Mouse (Mus musculus) granulocyte monocyte progenitor cell, adult 5-6 weeks (primary cell): ENCODE data around the gene Tenm4. TPM values are rescaled to one million over a fixed set of nuclear protein-coding genes. Genes with fewer than 3 reads are reported as not detected.
A peak's percentile ranks its signal among the peaks of the same experiment; 100 is the strongest.

ENCODE experiments used
- ATAC-seq: replicated peaks from 2 replicates; pipeline ENCODE4 v1.8.0; 2016; ENCODE audit warnings: mild to moderate bottlenecking, moderate TSS enrichment, inconsistent platforms; ENCODE audit not compliant: poor library complexity, severe bottlenecking
- total RNA-seq, 2 experiments: library from RNA; stranded (forward) in 1 of 2; stranded (reverse) in 1 of 2; fragments of 200-712, 200-1000 nt in 1 of 2; fragments of >200 nt in 1 of 2; fragmentation: Nextera tagmentation in 1 of 2; gene quantifications; 2 replicates each; pipeline ENCODE4 v1.2.3; 2014 to 2017

Tenm4 gene
- total RNA-seq, 2 experiments from 2014 or later: not detected

DNA sequence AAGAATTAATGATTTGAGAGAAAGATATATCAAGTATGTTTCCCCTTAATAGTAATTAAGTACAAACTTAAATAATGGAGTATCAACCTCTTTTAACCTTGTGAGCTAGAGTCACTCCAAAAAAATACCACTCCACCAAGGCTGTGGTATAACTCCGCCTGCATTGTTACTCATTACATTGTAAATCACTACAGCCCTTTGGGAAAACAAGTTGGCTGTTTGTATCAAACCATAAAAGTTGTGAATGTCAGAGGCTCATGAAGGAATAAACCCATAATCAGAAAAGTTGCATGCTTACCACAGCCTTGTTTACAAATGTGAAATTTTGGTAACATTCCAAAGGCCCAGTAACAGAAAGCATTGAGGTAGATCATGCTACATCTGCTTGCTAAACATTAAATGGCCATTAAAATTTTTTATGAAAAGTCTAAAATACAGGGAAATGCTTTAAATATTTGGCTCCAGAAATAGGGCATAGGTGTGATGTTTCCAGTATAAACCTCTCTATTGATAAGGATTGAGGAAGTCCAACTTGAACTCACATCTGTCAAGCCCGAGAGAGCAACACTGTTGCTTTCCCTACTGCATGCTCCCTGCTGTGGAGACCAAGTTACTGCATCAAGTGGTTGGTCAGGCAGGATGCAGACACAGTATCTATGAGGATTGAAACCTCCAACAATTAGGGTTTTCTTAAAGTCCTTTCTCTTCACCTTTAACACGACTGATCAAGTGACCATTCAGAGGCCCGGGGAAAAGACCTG lies 582.5 kb downstream of the Tenm4 start:
- ATAC-seq: no peak

DNA sequence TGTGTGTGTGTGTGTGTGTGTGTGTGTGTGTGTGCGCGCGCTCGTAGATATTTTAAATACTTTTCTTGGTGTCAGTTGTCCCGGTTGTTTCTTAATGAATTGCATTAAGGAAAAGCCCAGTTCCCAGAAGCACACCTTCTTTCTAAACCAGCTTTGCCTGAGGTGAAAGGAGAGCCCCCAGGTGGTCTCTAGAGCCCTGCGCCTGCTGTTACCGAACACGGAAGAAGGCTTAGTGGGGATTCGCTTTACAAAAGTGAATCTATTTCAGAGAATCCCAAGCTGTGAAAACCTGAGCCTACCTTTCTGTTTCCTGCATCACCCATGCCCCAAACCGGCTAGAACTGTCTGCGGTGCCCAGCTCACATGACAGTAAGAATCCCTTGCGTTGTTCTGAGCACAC lies 583.1 kb downstream of the Tenm4 start:
- no peak for ATAC-seq

DNA sequence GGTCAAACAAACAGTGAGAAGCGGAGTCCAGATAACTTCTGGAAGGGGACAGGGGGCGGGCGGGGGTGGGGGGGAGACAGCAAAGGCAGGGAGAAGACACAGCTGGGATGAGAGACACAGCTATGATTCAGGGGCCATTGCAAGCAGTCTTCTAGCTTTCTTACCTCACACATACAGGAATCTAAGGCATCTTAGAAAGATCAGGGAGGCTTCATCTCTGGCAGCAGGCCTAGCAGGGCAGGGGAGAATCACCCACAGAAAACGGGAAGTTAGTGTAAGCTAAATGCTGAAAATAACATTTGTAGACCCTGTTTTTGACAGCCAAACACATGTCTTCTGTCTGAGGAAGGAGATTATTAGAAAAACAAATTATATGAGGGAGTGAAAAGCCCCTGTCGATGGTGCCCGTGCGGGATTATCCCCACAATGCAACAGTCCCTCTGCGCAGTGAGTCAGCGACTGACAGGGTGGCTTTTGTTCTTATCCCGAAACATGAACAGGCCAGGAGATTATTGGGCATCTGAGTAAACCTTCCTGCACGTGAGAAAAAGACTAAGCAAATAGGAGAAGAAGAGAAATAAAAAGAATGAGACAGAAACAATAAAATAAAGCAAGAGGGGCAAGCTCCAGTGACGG lies 584.5 kb downstream of the Tenm4 start:
- no peak; the same call in 1 of the 2 replicates for ATAC-seq

DNA sequence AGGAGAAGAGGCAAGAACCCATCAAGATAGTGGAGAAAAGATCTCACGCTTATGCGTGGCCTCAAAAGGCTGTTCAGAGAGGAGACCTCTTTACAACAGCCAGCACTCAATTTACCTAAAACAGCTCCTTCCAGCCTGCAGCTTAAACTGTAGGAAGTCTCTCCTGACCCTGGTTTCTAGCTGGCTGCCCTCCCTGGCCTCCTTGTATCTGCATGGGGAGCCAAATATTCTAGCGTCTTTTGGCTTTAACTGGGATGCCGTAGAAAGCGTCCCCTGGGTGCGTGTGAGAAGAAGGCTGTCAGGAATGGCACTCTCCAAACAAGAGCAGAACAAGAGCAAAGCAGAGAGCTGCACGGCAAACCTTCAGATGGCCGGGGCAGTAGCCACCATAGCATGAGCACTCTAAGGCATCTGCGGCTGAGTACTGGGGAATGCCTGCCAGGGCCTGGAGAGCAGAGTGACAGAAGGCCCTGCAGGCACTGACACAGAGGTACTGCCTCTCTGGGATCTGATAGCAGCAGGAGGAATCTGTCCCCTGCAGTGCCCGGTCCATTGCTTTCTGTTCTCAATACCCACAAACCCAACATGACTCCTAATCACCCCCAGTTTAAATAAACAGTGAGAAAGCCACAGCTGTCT lies 585.2 kb downstream of the Tenm4 start:
- ATAC-seq: no peak

DNA sequence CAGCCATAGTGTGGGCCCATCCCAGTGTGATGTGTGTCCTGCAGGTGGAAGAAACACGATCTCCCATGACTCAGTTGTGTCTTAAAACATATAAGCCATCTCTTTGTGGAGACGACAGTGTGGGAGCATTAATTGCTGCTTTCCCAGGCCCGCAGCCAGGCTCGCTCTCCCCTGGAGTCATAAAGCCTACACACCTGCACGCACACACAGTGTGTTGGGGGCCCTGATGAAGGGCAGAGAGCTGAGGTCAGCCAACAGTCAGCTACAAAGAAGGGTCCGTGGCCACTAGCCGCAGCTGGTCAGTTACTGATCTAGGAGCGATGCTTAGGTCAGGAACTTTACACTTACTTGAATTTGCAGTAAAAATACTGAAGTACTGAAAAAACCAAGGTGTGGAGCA lies 586.0 kb downstream of the Tenm4 start:
- ATAC-seq: no peak

DNA sequence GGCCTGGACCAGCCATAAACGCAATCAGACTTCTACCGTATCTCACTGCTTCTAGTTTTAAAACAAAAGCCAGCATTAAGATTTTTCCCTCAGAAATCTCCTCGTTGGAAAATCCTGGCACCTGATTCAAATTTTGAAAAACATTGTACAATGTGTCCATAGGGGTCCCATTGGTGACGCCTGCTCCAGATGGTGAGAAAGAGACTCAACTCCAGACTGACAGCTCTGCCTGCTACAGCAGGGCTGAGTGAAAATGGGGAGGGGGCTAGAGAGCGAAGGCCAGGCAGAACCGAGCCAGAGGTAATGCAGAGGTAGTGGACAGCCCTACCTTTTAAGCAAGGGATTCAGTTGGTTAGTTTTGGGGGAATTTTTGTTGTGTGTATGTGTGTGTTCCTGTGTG lies 589.2 kb downstream of the Tenm4 start:
- ATAC-seq: no peak

DNA sequence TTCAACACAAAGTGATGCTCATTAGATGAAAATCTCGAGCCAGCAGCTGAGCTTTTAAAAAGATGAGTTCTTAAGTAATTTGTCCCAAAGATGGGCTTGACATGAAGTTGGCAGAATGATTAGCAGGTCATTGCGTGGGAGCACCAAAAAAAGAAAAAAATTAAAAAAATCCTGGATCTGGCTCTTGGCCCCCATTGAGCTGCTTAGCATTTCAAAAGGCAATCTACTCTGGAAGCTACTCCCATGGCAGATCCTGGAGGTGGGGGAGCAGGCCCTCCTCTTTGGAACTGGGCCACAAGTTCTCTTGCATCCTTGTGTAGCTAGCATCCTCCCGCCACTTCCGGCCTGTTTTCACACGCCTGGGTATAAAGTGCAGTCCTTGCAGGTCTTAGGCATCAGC lies 590.1 kb downstream of the Tenm4 start:
- ATAC-seq: no peak

DNA sequence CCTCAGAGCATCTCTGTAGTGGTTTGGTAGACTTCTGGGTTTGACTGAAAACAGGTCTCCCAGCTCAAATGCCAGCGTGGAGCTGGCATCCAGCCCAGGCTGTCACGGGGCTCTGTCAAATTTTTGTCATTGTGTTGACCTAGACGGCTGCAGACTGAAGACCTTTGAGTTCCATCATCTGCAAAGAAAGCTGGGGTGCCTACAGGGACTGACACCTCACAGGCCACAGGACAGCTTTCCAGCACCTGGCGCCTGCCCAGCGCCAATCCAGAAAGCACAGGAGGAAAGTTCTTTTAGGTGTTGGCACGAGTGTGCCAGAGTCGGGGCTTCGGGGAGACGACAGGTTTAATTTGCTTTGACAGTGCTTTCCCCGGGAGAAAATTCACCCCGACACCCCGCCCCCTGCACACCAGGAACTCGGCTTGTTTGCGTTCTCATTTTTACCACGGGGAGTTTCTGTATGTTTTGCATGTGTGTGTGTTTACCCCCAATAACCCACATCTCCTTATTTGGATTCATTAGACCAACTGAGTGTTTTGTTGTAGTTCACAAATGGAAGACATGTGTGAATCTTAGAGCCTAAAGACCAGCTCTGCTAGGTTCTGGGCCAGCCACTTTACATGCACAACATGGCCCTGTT lies 594.4 kb downstream of the Tenm4 start:
- ATAC-seq: no peak

DNA sequence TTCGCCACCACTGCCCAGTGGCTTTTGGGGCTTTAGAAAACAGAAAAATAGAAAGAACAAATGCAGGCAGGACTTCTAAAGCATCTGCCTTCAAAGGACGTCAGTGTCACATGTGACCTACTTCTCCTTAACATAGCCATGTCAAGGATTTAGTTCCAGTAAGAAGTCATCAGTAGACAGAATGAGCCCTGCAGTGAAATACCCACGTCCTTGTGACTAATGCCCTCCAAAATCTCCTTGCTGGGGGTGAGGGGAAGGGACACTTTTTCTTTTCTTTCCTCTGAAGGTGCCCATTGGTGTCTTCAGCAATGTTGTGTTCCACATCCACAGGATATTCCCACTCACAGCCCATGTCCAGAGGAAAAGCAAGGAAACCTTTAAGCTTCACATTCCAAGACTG lies 596.0 kb downstream of the Tenm4 start:
- no peak for ATAC-seq

DNA sequence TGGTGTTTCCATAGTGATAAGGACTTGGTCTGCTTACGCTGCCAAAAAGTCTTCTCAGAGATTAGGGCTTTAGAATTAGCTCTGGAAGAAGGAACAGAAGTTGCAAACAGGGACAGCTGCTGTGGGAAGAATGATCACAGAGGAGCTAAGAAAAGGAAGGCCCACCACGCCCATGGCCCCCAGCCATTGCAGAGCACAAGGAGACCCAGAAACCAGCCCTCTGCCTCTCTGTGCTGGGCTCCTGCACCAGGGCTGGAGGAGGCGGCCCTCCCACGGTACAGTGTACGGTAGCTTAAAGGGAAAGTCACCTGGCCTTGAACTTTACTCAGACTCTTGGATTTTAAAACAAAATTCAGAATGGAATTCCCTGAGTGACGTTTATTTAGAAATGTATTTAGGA lies 597.7 kb downstream of the Tenm4 start:
- ATAC-seq: no peak

DNA sequence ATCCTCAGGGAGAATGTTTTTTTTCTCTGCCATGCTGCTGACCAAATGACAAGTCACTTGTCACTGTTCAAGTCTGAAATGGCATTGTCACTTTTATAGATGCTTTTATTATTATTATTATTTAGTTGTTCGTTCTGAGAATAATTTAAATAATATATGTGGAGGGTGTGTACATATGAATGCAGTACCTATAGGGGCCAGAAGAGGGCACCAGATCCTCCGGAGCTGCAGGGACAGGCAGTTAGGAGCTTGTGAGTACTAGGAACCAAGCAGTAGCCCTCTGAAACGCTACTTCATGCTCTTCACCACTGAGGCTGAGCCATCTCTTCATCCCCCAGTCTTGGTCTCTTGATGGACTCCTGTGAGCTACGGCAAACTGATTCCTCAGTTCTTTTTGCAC lies 598.7 kb downstream of the Tenm4 start:
- ATAC-seq: peak; percentile 86

DNA sequence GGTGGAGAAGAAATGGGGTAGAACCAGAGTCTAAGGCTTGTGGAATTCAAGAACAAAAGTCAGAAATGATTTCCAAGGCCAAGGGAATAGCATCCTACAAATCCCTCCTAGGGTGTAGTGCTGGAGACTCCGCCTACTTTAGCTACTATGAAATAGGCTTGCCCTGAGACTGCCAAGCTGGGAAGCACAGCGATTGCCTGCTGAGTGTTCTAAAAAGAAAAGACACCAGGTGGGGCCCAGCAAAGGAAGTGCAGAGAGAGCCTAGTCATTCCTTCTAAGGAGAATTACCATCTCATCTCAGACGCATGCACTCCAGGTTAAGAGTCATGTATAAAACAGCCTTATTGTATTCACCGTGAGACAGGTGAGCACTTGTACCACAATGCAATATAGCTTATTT lies 601.9 kb downstream of the Tenm4 start:
- no peak for ATAC-seq

DNA sequence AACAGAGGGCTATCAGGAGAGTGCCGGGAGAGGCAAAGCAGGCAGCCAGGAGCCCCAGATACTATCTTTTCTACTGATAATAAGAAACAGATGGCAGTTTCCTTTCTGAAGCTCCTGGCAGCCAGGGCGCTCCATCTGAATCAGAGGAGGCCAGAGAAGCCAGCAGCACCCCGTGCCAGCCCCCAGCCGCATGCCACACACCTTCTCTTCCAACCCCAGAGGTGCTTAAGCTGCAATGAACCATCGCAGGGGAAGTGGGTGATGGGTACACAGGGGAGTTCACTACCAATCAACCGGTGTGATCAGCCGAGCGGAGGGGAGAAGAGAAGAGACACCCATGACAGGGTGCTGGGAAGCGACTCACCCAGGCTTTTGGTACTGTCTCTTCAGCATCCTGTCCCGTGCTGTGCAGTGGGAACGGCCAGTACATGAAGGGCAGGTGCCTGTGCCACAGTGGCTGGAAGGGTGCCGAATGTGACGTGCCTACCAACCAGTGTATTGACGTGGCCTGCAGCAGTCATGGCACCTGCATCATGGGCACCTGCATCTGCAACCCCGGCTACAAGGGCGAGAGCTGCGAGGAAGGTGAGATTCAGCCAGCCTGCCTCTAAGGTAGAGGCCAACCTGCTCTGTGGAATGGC lies 602.7 kb downstream of the Tenm4 start:
- no peak for ATAC-seq

DNA sequence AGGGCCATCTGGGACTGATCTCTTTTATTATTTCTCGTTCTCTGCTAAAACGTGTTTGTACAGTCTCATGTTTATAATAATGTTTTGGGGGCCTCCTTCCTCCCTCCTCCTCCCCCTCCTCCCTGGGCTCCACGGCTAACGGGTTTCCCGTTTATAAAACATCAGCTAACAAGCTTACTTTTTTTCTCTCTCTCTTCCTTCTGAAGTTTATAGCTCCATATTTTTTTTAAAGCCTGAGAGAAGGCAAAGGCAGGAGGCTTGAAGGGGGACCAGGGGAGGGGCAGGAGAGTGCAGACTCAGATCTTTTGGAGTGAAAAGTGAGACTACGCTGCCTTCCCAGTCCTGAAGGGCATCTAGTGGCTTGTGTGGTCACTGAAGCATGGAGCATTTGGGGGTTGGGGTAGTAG lies 604.0 kb downstream of the Tenm4 start:
- ATAC-seq: no peak

DNA sequence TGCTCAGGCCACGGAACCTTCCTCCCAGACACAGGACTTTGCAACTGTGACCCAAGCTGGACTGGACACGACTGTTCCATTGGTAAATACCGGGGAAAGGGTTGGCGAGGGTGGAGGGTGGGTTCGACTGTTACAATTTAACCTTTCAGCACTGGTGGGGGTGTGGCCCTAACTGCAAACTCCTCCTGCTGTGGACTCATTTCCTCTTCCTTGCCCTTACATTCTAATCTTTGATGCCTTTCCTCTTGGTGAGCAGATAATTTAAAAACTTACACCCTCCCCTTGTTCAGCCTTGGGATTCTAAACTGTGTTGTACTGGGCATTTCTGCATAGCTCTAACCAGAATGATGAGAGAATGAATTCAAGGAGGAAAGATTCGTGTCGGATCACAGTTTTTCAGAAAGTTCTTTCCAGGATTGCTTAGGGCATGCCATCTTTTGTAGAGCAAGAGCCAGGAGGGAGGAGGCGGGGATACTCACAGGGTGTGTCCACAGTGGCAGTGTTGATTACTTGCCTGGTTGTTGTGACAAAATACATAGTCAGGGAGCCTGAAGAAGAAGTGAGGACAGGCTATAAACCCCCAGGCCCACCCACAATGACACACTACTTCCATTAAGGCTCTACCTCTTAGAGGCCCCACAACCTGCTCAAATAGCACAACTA lies 607.0 kb downstream of the Tenm4 start:
- ATAC-seq: no peak

DNA sequence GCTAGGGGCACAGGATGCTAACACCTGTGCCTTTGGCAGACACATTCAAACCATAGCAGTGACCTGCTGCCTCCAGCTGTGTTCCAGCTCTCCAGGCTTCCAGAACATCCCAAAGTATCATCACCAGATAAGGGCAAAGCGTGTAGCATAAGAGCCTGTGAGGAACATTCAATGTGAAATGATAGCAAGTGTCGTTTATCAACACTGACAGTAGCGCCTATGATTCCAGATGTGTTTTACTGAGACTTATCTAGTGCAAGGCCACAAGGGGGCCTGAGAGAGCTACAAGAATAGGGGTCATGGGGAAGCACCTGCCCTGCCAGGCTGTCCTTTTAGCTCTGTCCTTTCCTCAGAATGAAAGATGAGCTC lies 607.5 kb downstream of the Tenm4 start:
- peak; percentile 76 for ATAC-seq

DNA sequence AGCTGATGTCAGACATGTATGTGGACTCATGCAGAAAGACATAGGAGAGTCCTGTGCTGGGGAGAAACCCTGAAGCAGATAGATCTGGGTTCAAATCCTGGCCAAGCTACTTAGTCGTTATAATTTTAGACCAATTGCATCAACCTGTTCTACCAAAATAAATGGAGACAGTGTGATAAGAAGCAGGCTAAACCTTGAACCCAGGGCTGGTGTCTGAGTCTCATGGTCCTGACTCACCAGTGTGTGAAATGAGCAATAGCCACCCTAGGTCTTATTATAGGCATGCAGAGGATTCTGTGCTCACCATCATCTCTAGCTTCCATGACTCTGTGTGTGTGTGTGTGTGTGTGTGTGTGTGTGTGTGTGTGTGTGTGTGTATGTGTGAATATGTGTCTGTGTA lies 609.5 kb downstream of the Tenm4 start:
- ATAC-seq: no peak

DNA sequence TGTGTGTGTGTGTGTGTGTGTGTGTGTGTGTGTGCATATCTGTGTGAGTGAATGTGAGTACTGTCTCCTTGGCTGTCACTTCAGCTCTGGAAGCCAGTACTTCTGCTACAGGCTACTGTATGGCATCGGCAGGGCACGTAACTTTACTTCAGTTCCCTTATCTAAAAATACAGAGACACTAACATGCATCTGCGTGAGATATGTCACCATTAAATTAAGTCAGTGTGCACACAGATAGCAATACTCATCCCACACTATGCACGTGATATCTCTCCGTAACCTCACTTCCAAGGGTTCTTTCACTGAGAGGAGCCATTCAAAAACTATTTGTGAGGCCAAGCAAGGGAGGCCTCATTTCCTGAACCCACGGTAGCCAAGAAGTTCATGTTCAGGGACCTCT lies 610.0 kb downstream of the Tenm4 start:
- no peak for ATAC-seq

DNA sequence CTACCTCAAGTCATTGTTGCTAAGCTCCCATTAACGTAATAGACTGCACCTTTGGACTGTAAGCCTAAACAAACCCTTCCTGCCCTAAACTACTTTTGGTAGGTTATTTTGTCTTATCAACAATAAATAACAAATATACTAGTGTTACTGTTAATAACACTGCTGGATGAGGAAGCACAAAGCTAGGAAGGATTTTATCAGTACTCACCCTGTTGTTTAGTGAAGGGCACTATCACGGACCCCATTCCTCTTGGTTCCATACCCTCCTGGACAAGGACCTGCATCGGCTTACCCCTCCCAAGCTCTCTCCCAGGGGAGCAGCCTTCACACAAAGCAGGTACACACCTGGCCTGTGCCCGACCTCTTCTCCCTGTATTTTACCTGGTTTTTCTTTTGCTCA lies 611.6 kb downstream of the Tenm4 start:
- ATAC-seq: no peak

DNA sequence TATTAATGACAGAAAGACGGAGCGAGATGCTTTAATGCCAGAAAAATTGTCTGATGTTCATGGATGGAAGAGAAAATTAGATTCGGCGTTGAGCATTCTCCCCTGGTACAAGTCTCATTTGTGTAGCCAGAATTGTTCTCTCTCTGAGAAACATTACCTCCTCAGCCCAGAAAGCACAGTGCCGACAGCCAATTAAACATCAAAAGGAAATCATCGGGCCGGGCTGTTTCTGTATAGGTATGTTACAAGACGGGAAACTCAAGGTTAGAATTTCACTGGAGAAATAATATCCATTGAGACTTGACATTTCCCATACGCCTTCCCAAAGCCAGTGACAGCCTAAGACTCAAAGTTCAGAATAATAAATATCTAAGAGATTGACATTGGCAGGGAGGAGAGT lies 614.8 kb downstream of the Tenm4 start:
- ATAC-seq: no peak
